Mouse (Mus musculus): ENCODE data around the gene Armcx1. TPM values are rescaled to one million over a fixed set of nuclear protein-coding genes. Genes with fewer than 3 reads are reported as not detected.
"Not testable (repeated sequence)": the region's sequence is repeated elsewhere in the genome, so short reads cannot be mapped to it uniquely, and the experiment has no call there.

Armcx1 gene
- polyA plus RNA-seq, 1 experiment from 2014 or later: 50.2 TPM

GRCm38 (mm10) chrX:134751910-134752309, 34.1 kb downstream of the Armcx1 start:
- Histone ChIP-seq H3K4me3 (ENCODE audit: low read depth, low read length) (no peak overlapping the region), H3K36me3 (ENCODE audit: control insufficient read depth, insufficient read depth, low read length) (no peaks in the 10 kb centered on the region), H3K27me3 (ENCODE audit: control insufficient read depth, insufficient read depth, low read length) (peaks cover 2% of the 10 kb centered on the region; the same call in 1 of the 2 replicates), H3K4me1 (replicated peaks; ENCODE audit: control insufficient read depth, insufficient read depth, low read length) (no peaks in the 10 kb centered on the region; the same call in 1 of the 2 replicates), H3K27ac (ENCODE audit: low read depth, low read length) (no peak overlapping the region), H3K9ac (ENCODE audit: low read depth, low read length) (no peak overlapping the region), H3K9me3 (ENCODE audit: control insufficient read depth, low read length) (no peaks in the 10 kb centered on the region), H3K4me2 (replicated peaks; ENCODE audit: low read depth, low read length) (no peak overlapping the region)
- WGBS: 58% methylated on average over 2 of the region's 2 CpGs
- no peak for ATAC-seq (ENCODE audit: low FRiP score)
- no peak for DNase-seq (ENCODE audit: low spot score)

- Histone ChIP-seq H3K4me3 (ENCODE audit: low read depth, low read length) (no peak overlapping the region), H3K9ac (ENCODE audit: low read depth, low read length) (no peak overlapping the region), H3K9me3 (ENCODE audit: control insufficient read depth, low read length) (no peaks in the 10 kb centered on the region), H3K27ac (ENCODE audit: low read depth, low read length) (no peak overlapping the region), H3K27me3 (ENCODE audit: control insufficient read depth, insufficient read depth, low read length) (peaks cover 2% of the 10 kb centered on the region; the same call in 1 of the 2 replicates), H3K4me2 (replicated peaks; ENCODE audit: low read depth, low read length) (no peak overlapping the region), H3K36me3 (ENCODE audit: control insufficient read depth, insufficient read depth, low read length) (no peaks in the 10 kb centered on the region), H3K4me1 (replicated peaks; ENCODE audit: control insufficient read depth, insufficient read depth, low read length) (no peaks in the 10 kb centered on the region; the same call in 1 of the 2 replicates)
- DNase-seq (ENCODE audit: low spot score): no peak
- WGBS: 34% methylated on average over 4 of the region's 4 CpGs
- ATAC-seq (ENCODE audit: low FRiP score): no peak
Observed at GRCm38 (mm10) chrX:134752584-134752983, 34.8 kb downstream of the Armcx1 start.

GRCm38 (mm10) chrX:134756434-134757292, 38.9 kb downstream of the Armcx1 start, which contains the start of gene Armcx3:
Armcx3 (plus strand) TSS chrX:134756595.
- H3K4me1 ChIP-seq (replicated peaks; ENCODE audit: control insufficient read depth, insufficient read depth, low read length): no peaks in the 10 kb centered on the region
- peak within 1 kb of the TSS; percentile 50 for H3K9ac ChIP-seq (ENCODE audit: low read depth, low read length)
- H3K27me3 ChIP-seq (ENCODE audit: control insufficient read depth, insufficient read depth, low read length): no peaks in the 10 kb centered on the region; the same call in 1 of the 2 replicates
- no peaks in the 10 kb centered on the region for H3K9me3 ChIP-seq (ENCODE audit: control insufficient read depth, low read length)
- H3K4me3 ChIP-seq (ENCODE audit: low read depth, low read length): peak within 1 kb of the TSS; percentile 56
- WGBS: 27% methylated on average over 46 of the region's 46 CpGs
- H3K27ac ChIP-seq (ENCODE audit: low read depth, low read length): 0 out of 2 replicates have a peak within 1 kb of the TSS, but pooled peaks have one; percentile 7
- no peaks in the 10 kb centered on the region for H3K36me3 ChIP-seq (ENCODE audit: control insufficient read depth, insufficient read depth, low read length)
- DNase-seq (ENCODE audit: low spot score) (peak; percentile 64), ATAC-seq (ENCODE audit: low FRiP score) (peak; percentile 92)
- peak within 1 kb of the TSS; percentile 35 for H3K4me2 ChIP-seq (replicated peaks; ENCODE audit: low read depth, low read length)

- no peaks in the 10 kb centered on the region; the same call in 1 of the 2 replicates for H3K27me3 ChIP-seq (ENCODE audit: control insufficient read depth, insufficient read depth, low read length)
Observed at GRCm38 (mm10) chrX:134757293-134757995, 39.7 kb downstream of the Armcx1 start.

GRCm38 (mm10) chrX:134763428-134764198, 45.9 kb downstream of the Armcx1 start:
- ATAC-seq (ENCODE audit: low FRiP score): peak; percentile 54; the same call in 1 of the 2 replicates
- WGBS: 46% methylated on average over 3 of the region's 4 CpGs
- DNase-seq (ENCODE audit: low spot score): not testable (repeated sequence)

More at GRCm38 (mm10) chrX:134757293-134757995, 39.7 kb downstream of the Armcx1 start:
- Histone ChIP-seq H3K9ac (ENCODE audit: low read depth, low read length) (peak overlapping the region; percentile 50), H3K27ac (ENCODE audit: low read depth, low read length) (no peak overlapping the region), H3K4me3 (ENCODE audit: low read depth, low read length) (peak overlapping the region; percentile 56), H3K9me3 (ENCODE audit: control insufficient read depth, low read length) (no peaks in the 10 kb centered on the region), H3K4me1 (replicated peaks; ENCODE audit: control insufficient read depth, insufficient read depth, low read length) (no peaks in the 10 kb centered on the region), H3K36me3 (ENCODE audit: control insufficient read depth, insufficient read depth, low read length) (no peaks in the 10 kb centered on the region), H3K4me2 (replicated peaks; ENCODE audit: low read depth, low read length) (peak overlapping the region; percentile 35)
- 36% methylated on average over 12 of the region's 13 CpGs for WGBS
- DNase-seq (ENCODE audit: low spot score): peak; percentile 2
- ATAC-seq (ENCODE audit: low FRiP score): peak; percentile 55

More at GRCm38 (mm10) chrX:134763428-134764198, 45.9 kb downstream of the Armcx1 start:
- H3K4me3 ChIP-seq (ENCODE audit: low read depth, low read length); H3K27me3 ChIP-seq (ENCODE audit: control insufficient read depth, insufficient read depth, low read length); H3K4me1 ChIP-seq (replicated peaks; ENCODE audit: control insufficient read depth, insufficient read depth, low read length); H3K27ac ChIP-seq (ENCODE audit: low read depth, low read length); H3K4me2 ChIP-seq (replicated peaks; ENCODE audit: low read depth, low read length); H3K36me3 ChIP-seq (ENCODE audit: control insufficient read depth, insufficient read depth, low read length); H3K9me3 ChIP-seq (ENCODE audit: control insufficient read depth, low read length); H3K9ac ChIP-seq (ENCODE audit: low read depth, low read length): not testable (repeated sequence)

Other genes starting within 250 kb of the Armcx1 start
- gene Taf7l, start 241.5 kb upstream of the Armcx1 start, polyA plus RNA-seq (2014; fragmentation: Nextera tagmentation; extraction: Ambion mirVana): 0.14 TPM in 1 of 2 replicates, not detected in the other
- 59.6 and 72.6 TPM in 2 replicates for gene Timm8a1, start 176.1 kb upstream of the Armcx1 start, polyA plus RNA-seq (2014; fragmentation: Nextera tagmentation; extraction: Ambion mirVana)
- 1.1 and 1.2 TPM in 2 replicates for gene Btk, start 134.4 kb upstream of the Armcx1 start, polyA plus RNA-seq (2014; fragmentation: Nextera tagmentation; extraction: Ambion mirVana)
- 279 and 285 TPM in 2 replicates for gene Rpl36a, start 132.3 kb upstream of the Armcx1 start, polyA plus RNA-seq (2014; fragmentation: Nextera tagmentation; extraction: Ambion mirVana)
- gene Gla, start 116.8 kb upstream of the Armcx1 start, polyA plus RNA-seq (2014; fragmentation: Nextera tagmentation; extraction: Ambion mirVana): 3.0 and 5.0 TPM in 2 replicates
- 127 and 174 TPM in 2 replicates for gene Hnrnph2, start 116.8 kb upstream of the Armcx1 start, polyA plus RNA-seq (2014; fragmentation: Nextera tagmentation; extraction: Ambion mirVana)
- gene Armcx4, start 31.4 kb upstream of the Armcx1 start, polyA plus RNA-seq (2014; fragmentation: Nextera tagmentation; extraction: Ambion mirVana): 6.1 and 8.1 TPM in 2 replicates
- 16.5 and 19.1 TPM in 2 replicates for gene Armcx6, start 33.5 kb downstream of the Armcx1 start, polyA plus RNA-seq (2014; fragmentation: Nextera tagmentation; extraction: Ambion mirVana)
- 62.5 and 66.1 TPM in 2 replicates for gene Armcx3, start 38.6 kb downstream of the Armcx1 start, polyA plus RNA-seq (2014; fragmentation: Nextera tagmentation; extraction: Ambion mirVana)
- gene Armcx2, start 91.3 kb downstream of the Armcx1 start, polyA plus RNA-seq (2014; fragmentation: Nextera tagmentation; extraction: Ambion mirVana): 79.5 and 83.1 TPM in 2 replicates
- 0.43 and 0.74 TPM in 2 replicates for gene Nxf2, start 246.8 kb downstream of the Armcx1 start, polyA plus RNA-seq (2014; fragmentation: Nextera tagmentation; extraction: Ambion mirVana)

Data from hindbrain, embryonic 11.5 days (tissue).